Mouse (Mus musculus) embryonic facial prominence, embryonic 15.5 days (tissue): ENCODE measurements around the gene Ptprg. TPM values are rescaled to one million over a fixed set of nuclear protein-coding genes. Genes with fewer than 3 reads are reported as not detected.
A peak's percentile ranks its signal among the peaks of the same experiment; 100 is the strongest.

ENCODE experiments used
- ATAC-seq: fragments of 200-750 bp; cut with Nextera tagmentation; 2 replicates; pipeline ENCODE4 v1.8.0; 2017; ENCODE audit warnings: low read depth, moderate TSS enrichment; ENCODE audit not compliant: insufficient number of reproducible peaks, low FRiP score, low TSS enrichment
- H3K27ac ChIP-seq: fragments of 300-500 bp; sonication (generic); replicated peaks from 2 replicates; pipeline ENCODE4 v1.5.1; 2015; ENCODE audit warnings: mild to moderate bottlenecking, inconsistent platforms
- H3K27me3 ChIP-seq: fragments of 300-500 bp; sonication (generic); 2 replicates; pipeline ENCODE4 v1.6.1; 2015; ENCODE audit warnings: inconsistent platforms
- H3K36me3 ChIP-seq: fragments of 300-500 bp; sonication (generic); 2 replicates; pipeline ENCODE4 v1.6.1; 2015; ENCODE audit warnings: mild to moderate bottlenecking, inconsistent platforms
- H3K4me1 ChIP-seq: fragments of 300-500 bp; sonication (generic); 2 replicates; pipeline ENCODE4 v1.6.1; 2015; ENCODE audit warnings: inconsistent platforms
- H3K4me2 ChIP-seq: fragments of 300-500 bp; sonication (generic); replicated peaks from 2 replicates; pipeline ENCODE4 v1.6.1; 2015; ENCODE audit warnings: mild to moderate bottlenecking, inconsistent platforms
- H3K4me3 ChIP-seq: fragments of 300-500 bp; sonication (generic); replicated peaks from 2 replicates; pipeline ENCODE4 v1.5.1; 2015; ENCODE audit warnings: mild to moderate bottlenecking, inconsistent platforms
- H3K9ac ChIP-seq: fragments of 300-500 bp; sonication (generic); 2 replicates; pipeline ENCODE4 v1.6.1; 2015; ENCODE audit warnings: inconsistent platforms
- H3K9me3 ChIP-seq: fragments of 300-500 bp; sonication (generic); replicated peaks from 2 replicates; pipeline ENCODE4 v1.6.1; 2016; ENCODE audit warnings: inconsistent platforms
- WGBS: fragments of 180-500 bp; shearing (Covaris S2); methylation state at CpG from one replicate; pipeline ENCODE4 v1.1.7; 2015; 5-methylcytosine and 5-hydroxymethylcytosine counted together
- polyA plus RNA-seq: library from polyadenylated mRNA; unstranded; fragments of >200 nt; fragmentation: Nextera tagmentation; extraction: Ambion mirVana; gene quantifications from 2 replicates; pipeline ENCODE4 v1.2.1, GENCODE M21; 2015

Gene Ptprg
- polyA plus RNA-seq, 1 experiment from 2014 or later: 25.6 TPM

- H3K27ac ChIP-seq: no peak overlapping the region
- H3K9me3 ChIP-seq: no peaks in the 10 kb centered on the region
- H3K4me1 ChIP-seq: peaks cover 31% of the 10 kb centered on the region
- ATAC-seq: no peak
- H3K36me3 ChIP-seq: no peaks in the 10 kb centered on the region
- no peaks in the 10 kb centered on the region for H3K27me3 ChIP-seq
- H3K9ac ChIP-seq: no peak overlapping the region
- H3K4me2 ChIP-seq: no peak overlapping the region
- no peak overlapping the region for H3K4me3 ChIP-seq
- WGBS: 77% methylated on average over 7 of the region's 7 CpGs
These were observed 313.1 kb downstream of the Ptprg start for GRCm38 (mm10) chr14:11866416-11866815.

- no peaks in the 10 kb centered on the region for H3K27me3 ChIP-seq
- no peaks in the 10 kb centered on the region for H3K36me3 ChIP-seq
- H3K4me1 ChIP-seq: peaks cover 35% of the 10 kb centered on the region
- no peak overlapping the region for H3K9ac ChIP-seq
- no peak overlapping the region for H3K4me2 ChIP-seq
- ATAC-seq: no peak
- no peaks in the 10 kb centered on the region for H3K9me3 ChIP-seq
- H3K4me3 ChIP-seq: no peak overlapping the region
- H3K27ac ChIP-seq: no peak overlapping the region
- 53% methylated on average over 6 of the region's 6 CpGs for WGBS
These were observed 315.3 kb downstream of the Ptprg start for GRCm38 (mm10) chr14:11868636-11869035.

GRCm38 (mm10) chr14:11871752-11872344 is 318.5 kb downstream of the Ptprg start:
- 31% methylated on average over 8 of the region's 8 CpGs for WGBS
- no peak overlapping the region for H3K4me2 ChIP-seq
- peaks cover 28% of the 10 kb centered on the region for H3K4me1 ChIP-seq
- no peaks in the 10 kb centered on the region for H3K36me3 ChIP-seq
- H3K4me3 ChIP-seq: no peak overlapping the region
- H3K27ac ChIP-seq: no peak overlapping the region; the same call in 1 of the 2 replicates
- no peak for ATAC-seq
- H3K9ac ChIP-seq: no peak overlapping the region
- H3K27me3 ChIP-seq: no peaks in the 10 kb centered on the region
- H3K9me3 ChIP-seq: no peaks in the 10 kb centered on the region

GRCm38 (mm10) chr14:11874266-11874665 is 320.9 kb downstream of the Ptprg start:
- H3K4me1 ChIP-seq: peaks cover 28% of the 10 kb centered on the region
- WGBS: 83% methylated on average over 6 of the region's 6 CpGs

GRCm38 (mm10) chr14:11874960-11875889 is 321.9 kb downstream of the Ptprg start:
- Histone ChIP-seq H3K4me2 (no peak overlapping the region), H3K4me1 (peaks cover 29% of the 10 kb centered on the region), H3K27ac (no peak overlapping the region), H3K9me3 (no peaks in the 10 kb centered on the region), H3K9ac (no peak overlapping the region), H3K27me3 (no peaks in the 10 kb centered on the region), H3K4me3 (no peak overlapping the region), H3K36me3 (no peaks in the 10 kb centered on the region)
- whole genome bisulfite sequencing: 70% methylated on average over 11 of the region's 11 CpGs
- no peak for ATAC-seq

More at GRCm38 (mm10) chr14:11874266-11874665, 320.9 kb downstream of the Ptprg start:
- Histone ChIP-seq H3K27me3 (no peaks in the 10 kb centered on the region), H3K9me3 (no peaks in the 10 kb centered on the region), H3K36me3 (no peaks in the 10 kb centered on the region), H3K4me2 (no peak overlapping the region), H3K9ac (no peak overlapping the region), H3K27ac (no peak overlapping the region), H3K4me3 (no peak overlapping the region)
- no peak for ATAC-seq

- no peaks in the 10 kb centered on the region for H3K36me3 ChIP-seq
- no peak overlapping the region for H3K9ac ChIP-seq
- H3K27me3 ChIP-seq: no peaks in the 10 kb centered on the region
- H3K4me1 ChIP-seq: peaks cover 28% of the 10 kb centered on the region
- no peak for ATAC-seq
- H3K27ac ChIP-seq: no peak overlapping the region
- no peaks in the 10 kb centered on the region for H3K9me3 ChIP-seq
- H3K4me3 ChIP-seq: no peak overlapping the region
- WGBS: 70% methylated on average over 3 of the region's 3 CpGs
- no peak overlapping the region for H3K4me2 ChIP-seq
These were observed 327.8 kb downstream of the Ptprg start for GRCm38 (mm10) chr14:11881082-11881481.

GRCm38 (mm10) chr14:11883142-11883921 is 330.0 kb downstream of the Ptprg start:
- no peaks in the 10 kb centered on the region for H3K27me3 ChIP-seq
- H3K9me3 ChIP-seq: no peaks in the 10 kb centered on the region
- WGBS: 16% methylated on average over 10 of the region's 10 CpGs
- peak; percentile 83 for ATAC-seq
- H3K27ac ChIP-seq: peak overlapping the region; percentile 58
- H3K36me3 ChIP-seq: no peaks in the 10 kb centered on the region
- H3K4me1 ChIP-seq: peaks cover 28% of the 10 kb centered on the region
- H3K4me3 ChIP-seq: no peak overlapping the region
- H3K9ac ChIP-seq: no peak overlapping the region
- peak overlapping the region; percentile 29 for H3K4me2 ChIP-seq

- no peaks in the 10 kb centered on the region for H3K36me3 ChIP-seq
- peak overlapping the region; percentile 29; the same call in 1 of the 2 replicates for H3K4me2 ChIP-seq
- peak overlapping the region; percentile 58 for H3K27ac ChIP-seq
- no peak overlapping the region for H3K4me3 ChIP-seq
- H3K4me1 ChIP-seq: peaks cover 28% of the 10 kb centered on the region
- no peak for ATAC-seq
- H3K9ac ChIP-seq: no peak overlapping the region
- 40% methylated on average over 5 of the region's 5 CpGs for WGBS
- no peaks in the 10 kb centered on the region for H3K27me3 ChIP-seq
- H3K9me3 ChIP-seq: no peaks in the 10 kb centered on the region
These were observed 330.7 kb downstream of the Ptprg start for GRCm38 (mm10) chr14:11883995-11884394.

GRCm38 (mm10) chr14:11886417-11886816 is 333.1 kb downstream of the Ptprg start:
- WGBS: 60% methylated on average over 3 of the region's 3 CpGs

GRCm38 (mm10) chr14:11890890-11891289 is 337.6 kb downstream of the Ptprg start:
- WGBS: 42% methylated on average over 3 of the region's 3 CpGs
- no peaks in the 10 kb centered on the region for H3K9me3 ChIP-seq
- no peak overlapping the region for H3K27ac ChIP-seq
- H3K4me1 ChIP-seq: peaks cover 5% of the 10 kb centered on the region; the same call in 1 of the 2 replicates
- no peak overlapping the region for H3K4me3 ChIP-seq
- H3K36me3 ChIP-seq: no peaks in the 10 kb centered on the region
- no peak overlapping the region for H3K4me2 ChIP-seq
- H3K27me3 ChIP-seq: no peaks in the 10 kb centered on the region
- no peak overlapping the region for H3K9ac ChIP-seq
- no peak for ATAC-seq

More at GRCm38 (mm10) chr14:11886417-11886816, 333.1 kb downstream of the Ptprg start:
- H3K4me2 ChIP-seq: no peak overlapping the region
- H3K4me1 ChIP-seq: peaks cover 21% of the 10 kb centered on the region
- no peaks in the 10 kb centered on the region for H3K27me3 ChIP-seq
- ATAC-seq: no peak
- H3K9ac ChIP-seq: no peak overlapping the region
- no peak overlapping the region for H3K4me3 ChIP-seq
- no peak overlapping the region for H3K27ac ChIP-seq
- H3K9me3 ChIP-seq: no peaks in the 10 kb centered on the region
- H3K36me3 ChIP-seq: no peaks in the 10 kb centered on the region

GRCm38 (mm10) chr14:11892621-11893020 is 339.3 kb downstream of the Ptprg start:
- Histone ChIP-seq H3K9me3 (no peaks in the 10 kb centered on the region), H3K4me3 (no peak overlapping the region), H3K4me2 (no peak overlapping the region), H3K27me3 (no peaks in the 10 kb centered on the region), H3K36me3 (no peaks in the 10 kb centered on the region), H3K4me1 (peaks cover 5% of the 10 kb centered on the region; the same call in 1 of the 2 replicates), H3K9ac (no peak overlapping the region), H3K27ac (no peak overlapping the region)
- WGBS: 58% methylated on average over 9 of the region's 9 CpGs
- ATAC-seq: no peak
